Mouse (Mus musculus) right cerebral cortex, postnatal 36 days (tissue): ENCODE data around the gene Trak2.
"Not testable (repeated sequence)": the region's sequence is repeated elsewhere in the genome, so short reads cannot be mapped to it uniquely, and the experiment has no call there.

Experiments
- DNase-seq, 2 experiments: peaks; one replicate each; pipeline ENCODE4 v3.0.0; 2022; ENCODE audit warnings: low spot score in 2 of 2, mixed read lengths in 1 of 2

Trak2 gene

GRCm38 (mm10) chr1:58889826-58890546 is 83.2 kb downstream of the Trak2 start:
- no peak for DNase-seq

- DNase-seq: no peak
These were observed 87.6 kb downstream of the Trak2 start for GRCm38 (mm10) chr1:58885646-58886045.

- not testable (repeated sequence) for DNase-seq
These were observed 90.0 kb downstream of the Trak2 start for GRCm38 (mm10) chr1:58883279-58883678.

GRCm38 (mm10) chr1:58879291-58879690 is 93.9 kb downstream of the Trak2 start:
- DNase-seq: not testable (repeated sequence)

GRCm38 (mm10) chr1:58876500-58876899 is 96.7 kb downstream of the Trak2 start:
- not testable (repeated sequence) for DNase-seq

- not testable (repeated sequence) for DNase-seq
These were observed 112.6 kb downstream of the Trak2 start for GRCm38 (mm10) chr1:58860586-58860985.

GRCm38 (mm10) chr1:58859738-58860365 is 113.4 kb downstream of the Trak2 start:
- DNase-seq: not testable (repeated sequence)

- DNase-seq: not testable (repeated sequence)
These were observed 114.1 kb downstream of the Trak2 start for GRCm38 (mm10) chr1:58859131-58859530.

- DNase-seq: not testable (repeated sequence)
These were observed 116.4 kb downstream of the Trak2 start for GRCm38 (mm10) chr1:58856811-58857210.
